Mouse (Mus musculus) left cerebral cortex, postnatal 10 days (tissue): ENCODE results near the gene Olfr417. TPM values are rescaled to one million over a fixed set of nuclear protein-coding genes. Genes with fewer than 3 reads are reported as not detected.
"Not testable (repeated sequence)": the region's sequence is repeated elsewhere in the genome, so short reads cannot be mapped to it uniquely, and the experiment has no call there.

ENCODE experiments used
- DNase-seq, 2 experiments: peaks; one replicate each; pipeline ENCODE4 v3.0.0; 2021 to 2022; ENCODE audit warnings: low spot score in 2 of 2, mixed read lengths in 1 of 2; ENCODE audit errors: extremely low spot score in 1 of 2
- intact Hi-C: fragments of 180-260 bp; cut with DNase I; formaldehyde crosslinking; loops from one replicate; pipeline ENCODE4 v1.15.1; 2025
- total RNA-seq, 2 experiments: library from RNA; stranded (reverse); gene quantifications; 2 replicates each; pipeline ENCODE4 v1.2.3; 2021

Gene Olfr417
- total RNA-seq: not detected

DNA sequence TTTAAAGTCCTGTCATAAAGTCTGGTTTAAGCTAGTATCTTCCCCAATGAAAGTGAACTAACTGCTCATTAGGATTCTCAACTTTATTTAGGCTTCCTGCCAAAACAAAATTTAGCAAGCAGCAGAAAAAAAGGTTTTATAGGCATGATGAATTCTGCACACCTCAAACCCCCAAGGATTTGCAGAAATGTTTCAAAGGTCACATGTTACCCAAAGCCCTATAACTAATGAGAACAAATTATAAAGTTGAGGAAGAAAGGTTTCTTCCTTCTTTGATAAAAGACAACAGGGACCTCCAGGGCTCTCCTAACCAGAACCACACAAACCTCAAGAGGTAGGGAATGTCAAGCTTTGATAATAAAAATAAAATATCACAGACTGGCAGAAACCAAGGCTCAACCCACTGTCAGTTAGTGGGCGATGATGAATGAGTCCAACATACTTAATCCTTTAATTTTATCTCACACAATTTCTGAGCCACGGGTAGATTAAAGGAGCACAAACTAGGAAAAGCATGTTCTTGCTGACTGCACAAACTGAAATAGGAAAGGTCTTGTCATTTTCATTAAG lies at the start of gene Olfr417:
Olfr417 (plus strand) TSS at position 241 of the 570 bp plus-strand sequence.
- intact Hi-C loops: no loop called here

DNA sequence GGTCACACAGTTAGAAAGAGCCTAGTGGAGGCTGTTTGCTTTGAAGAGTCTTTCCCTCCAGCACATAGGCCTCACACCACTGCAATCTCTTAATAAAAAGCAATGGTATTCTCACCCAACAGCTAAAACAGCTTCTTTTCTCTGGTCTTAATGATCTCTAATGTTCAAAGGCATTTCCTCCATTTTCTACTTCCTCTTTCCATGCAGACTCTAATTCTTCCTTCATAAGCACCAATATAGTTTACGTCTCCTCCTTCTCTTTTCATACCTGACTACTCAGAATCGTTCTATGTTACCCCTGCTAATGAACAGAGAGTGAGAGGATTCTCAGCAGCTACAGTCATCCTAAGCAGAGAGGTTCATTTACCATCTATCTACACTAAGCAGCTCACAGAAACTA lies 47.6 kb upstream of the Olfr417 start:
- DNase-seq: no peak
- intact Hi-C loops: no loop called here

More for the DNA sequence above, at the start of gene Olfr417:
- DNase-seq: no peak

DNA sequence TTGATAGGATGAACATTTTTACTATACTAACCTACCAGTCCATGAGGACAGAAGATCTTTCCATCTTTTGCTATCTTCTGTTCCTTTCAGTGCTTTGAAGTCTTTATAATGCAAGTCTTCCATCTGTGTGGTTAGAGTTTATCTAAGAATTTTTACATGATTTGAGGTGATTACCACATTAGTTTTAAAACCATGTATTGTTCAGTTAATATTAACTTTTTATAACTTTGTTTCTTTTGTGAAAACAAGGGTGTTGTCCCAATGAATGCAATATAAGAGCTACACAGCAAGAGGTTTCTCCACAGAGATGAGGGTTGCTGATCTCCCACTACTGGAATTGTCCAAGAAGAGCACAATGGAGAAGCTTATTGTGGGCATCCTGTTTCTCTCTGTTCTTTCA lies 34.7 kb upstream of the Olfr417 start, which contains the start of gene Mptx1:
Mptx1 (plus strand) TSS at position 301 of the 400 bp plus-strand sequence.
- intact Hi-C loops: no loop called here
- no peak for DNase-seq

DNA sequence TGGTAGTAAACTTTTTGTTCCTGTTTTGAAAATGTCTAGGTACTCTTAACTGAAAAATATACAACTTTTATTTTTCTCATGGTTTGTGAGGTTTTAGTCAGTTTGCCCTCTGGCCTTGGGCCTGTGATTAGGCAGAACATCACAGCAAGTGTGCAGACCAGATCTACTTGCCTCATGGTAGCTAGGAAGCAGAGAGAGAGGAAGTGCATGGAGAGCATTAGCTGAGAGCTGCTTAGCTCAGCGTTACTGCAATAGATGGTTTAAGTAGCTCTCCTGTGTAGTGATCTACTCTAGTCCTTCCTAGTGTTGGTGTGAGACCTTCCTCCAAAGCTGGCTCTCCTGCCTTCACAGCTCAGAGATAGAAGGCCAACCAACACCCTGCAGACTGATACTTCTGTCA lies 11.3 kb upstream of the Olfr417 start:
- intact Hi-C loops, DNase-seq: not testable (repeated sequence)

DNA sequence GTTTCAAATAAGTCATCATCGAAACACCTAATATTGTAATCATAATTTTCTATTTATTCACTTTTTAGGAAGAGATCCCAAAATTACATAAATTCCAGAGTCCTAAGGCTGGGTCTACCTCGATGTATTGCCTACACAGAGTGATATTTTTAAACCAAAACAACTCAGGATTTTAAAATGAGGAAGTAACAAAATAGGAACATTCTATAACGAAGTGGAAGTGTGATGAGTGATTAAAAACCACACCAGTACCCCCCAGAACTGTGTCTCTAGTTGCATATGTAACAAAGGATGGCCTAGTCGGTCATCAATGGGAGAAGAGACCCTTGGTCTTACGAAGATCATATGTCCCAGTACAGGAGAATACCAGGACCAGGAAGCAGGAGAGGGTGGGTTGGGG lies 10.3 kb upstream of the Olfr417 start:
- no peak for DNase-seq
- intact Hi-C loops: no loop called here

DNA sequence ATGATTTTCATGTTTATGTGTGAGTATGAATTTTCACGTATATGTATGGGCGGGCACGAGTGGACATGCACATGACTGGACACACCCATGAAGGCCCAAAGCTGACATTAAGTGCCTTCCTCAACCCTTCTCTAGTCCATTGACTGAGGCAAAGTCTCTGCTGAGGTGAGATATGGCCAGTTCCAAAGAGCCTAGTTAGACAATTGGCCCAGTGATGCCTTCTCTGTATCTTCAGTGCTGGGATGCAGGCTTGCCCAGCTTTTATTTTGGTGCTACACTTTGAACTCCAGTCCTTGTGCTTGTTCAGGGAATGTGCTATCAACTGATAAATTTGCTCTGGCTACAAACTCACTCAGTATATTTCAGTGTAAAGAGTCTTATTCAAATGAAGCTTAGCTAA lies 8.9 kb downstream of the Olfr417 start:
- intact Hi-C loops: no loop called here

DNA sequence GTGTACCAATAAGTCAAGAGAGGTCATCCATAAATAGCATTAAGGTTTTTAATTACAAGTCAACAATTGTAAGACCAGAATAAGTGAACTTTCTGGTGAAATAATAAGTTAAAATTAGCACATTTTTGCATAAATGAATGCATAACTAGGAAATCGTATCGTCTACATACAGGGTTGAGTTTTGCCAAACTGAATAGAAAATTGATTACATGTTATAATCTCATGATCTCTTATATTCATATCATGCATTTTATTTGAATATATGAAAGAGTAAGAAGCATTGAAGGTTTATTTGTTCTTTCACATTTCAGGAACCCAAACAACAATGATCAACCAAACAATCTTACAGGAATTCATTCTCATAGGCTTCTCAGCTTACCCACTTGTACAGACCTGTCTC lies 25.8 kb downstream of the Olfr417 start, which contains the start of gene Olfr248:
Olfr248 (plus strand) TSS at position 301 of the 400 bp plus-strand sequence.
- DNase-seq: no peak
- intact Hi-C loops: no loop called here

More for the DNA sequence above, 8.9 kb downstream of the Olfr417 start:
- no peak for DNase-seq

DNA sequence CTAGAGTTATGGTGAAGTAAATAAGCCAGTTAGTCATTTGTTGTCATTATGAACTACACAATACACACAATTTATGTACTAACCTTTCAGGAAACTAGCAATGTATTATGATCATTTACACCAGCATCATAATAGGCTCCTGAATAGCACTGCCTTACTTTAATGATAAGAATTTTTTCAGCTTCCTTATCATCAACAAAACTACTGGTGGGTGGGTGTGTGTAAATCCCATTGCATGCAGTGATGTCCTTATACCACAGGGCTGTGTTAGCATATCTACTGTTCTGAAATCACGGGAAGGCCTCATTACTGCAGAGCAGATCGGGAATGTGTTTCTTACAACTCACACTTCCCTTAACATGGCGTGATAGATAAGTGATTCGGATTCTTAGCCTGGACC lies 58.0 kb downstream of the Olfr417 start:
- no peak for DNase-seq
- intact Hi-C loops: no loop called here

DNA sequence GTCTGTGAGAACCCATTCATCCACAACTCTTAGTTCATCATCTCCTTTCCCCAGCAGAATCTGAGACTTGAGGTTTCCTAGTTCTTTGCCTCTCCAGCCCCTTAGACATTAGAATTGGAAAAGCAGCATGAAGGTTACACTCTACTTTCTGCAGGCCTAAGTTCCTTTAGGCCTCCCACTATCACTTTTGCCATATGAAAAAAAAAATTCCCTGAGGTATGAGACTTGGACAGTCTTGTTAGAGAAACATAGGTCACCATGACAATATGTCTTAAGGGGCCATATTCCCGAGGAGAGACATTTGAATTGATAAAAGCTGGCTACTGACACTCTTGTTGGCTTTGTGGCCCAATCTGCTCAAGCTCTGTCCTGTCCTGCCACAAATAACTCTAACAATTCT lies 58.8 kb downstream of the Olfr417 start, which contains the start of gene Olfr414:
Olfr414 (plus strand) TSS at position 301 of the 400 bp plus-strand sequence.
- intact Hi-C loops: no loop called here
- DNase-seq: no peak

Other genes with a start within 250 kb of the Olfr417 start
- gene Olfr231, start 244.0 kb upstream of the Olfr417 start, total RNA-seq: not detected
- gene Olfr424, start 233.6 kb upstream of the Olfr417 start, total RNA-seq: not detected
- gene Olfr420, start 209.5 kb upstream of the Olfr417 start, total RNA-seq: not detected
- gene Spta1, start 192.3 kb upstream of the Olfr417 start, total RNA-seq: under 1 TPM; 0.16 to 0.32 TPM
- gene Olfr419, start 113.1 kb upstream of the Olfr417 start, total RNA-seq: not detected
- not detected for gene Mptx1, start 34.6 kb upstream of the Olfr417 start, total RNA-seq
- gene Olfr248, start 25.9 kb downstream of the Olfr417 start, total RNA-seq: not detected
- not detected for gene Olfr414, start 58.9 kb downstream of the Olfr417 start, total RNA-seq
- gene Olfr220, start 77.0 kb downstream of the Olfr417 start, total RNA-seq: not detected
- 10 to 100 TPM; 54.9 to 55.8 TPM for gene Fmn2, start 136.7 kb downstream of the Olfr417 start, total RNA-seq